Mouse (Mus musculus) lung, adult 2 months (tissue): ENCODE results near the gene Cct6b. TPM values are rescaled to one million over a fixed set of nuclear protein-coding genes. Genes with fewer than 3 reads are reported as not detected.
"Not testable (repeated sequence)": the region's sequence is repeated elsewhere in the genome, so short reads cannot be mapped to it uniquely, and the experiment has no call there.

Source experiments
- DNase-seq: peaks from one replicate; pipeline ENCODE4 v3.0.0; 2022
- H3K4me1 ChIP-seq: fragments of 200-500 bp; 2 replicates; pipeline ENCODE4 v1.6.1; 2011; ENCODE audit warnings: low read length; ENCODE audit not compliant: control insufficient read depth, insufficient read depth
- H3K4me3 ChIP-seq: fragments of 200-500 bp; replicated peaks from 2 replicates; pipeline ENCODE3; 2011; ENCODE audit warnings: low read depth, mild to moderate bottlenecking, control low read depth, low read length; ENCODE audit errors: extremely low read depth
- CTCF ChIP-seq: fragments of 200-500 bp; IDR thresholded peaks from 2 replicates; pipeline ENCODE4 v1.5.1; 2011; ENCODE audit warnings: mild to moderate bottlenecking, low read length, control low read depth; ENCODE audit not compliant: insufficient read depth
- POLR2A ChIP-seq: fragments of 200-500 bp; IDR thresholded peaks from 2 replicates; pipeline ENCODE4 v1.6.1; 2011; ENCODE audit warnings: low read depth, mild to moderate bottlenecking, control low read depth, low read length, borderline replicate concordance; ENCODE audit errors: extremely low read depth
- WGBS: fragments of 180-500 bp; shearing (Covaris S2); methylation state at CpG from one replicate; pipeline ENCODE4 v1.1.7; 2018; 5-methylcytosine and 5-hydroxymethylcytosine counted together
- polyA plus RNA-seq: library from polyadenylated mRNA; depleted of rRNA; stranded (reverse); fragments of >200 nt; gene quantifications from 2 replicates; pipeline ENCODE4 v1.2.3, GENCODE M21; 2012

Gene Cct6b
- polyA plus RNA-seq, 1 experiment: 0.24 TPM

DNA sequence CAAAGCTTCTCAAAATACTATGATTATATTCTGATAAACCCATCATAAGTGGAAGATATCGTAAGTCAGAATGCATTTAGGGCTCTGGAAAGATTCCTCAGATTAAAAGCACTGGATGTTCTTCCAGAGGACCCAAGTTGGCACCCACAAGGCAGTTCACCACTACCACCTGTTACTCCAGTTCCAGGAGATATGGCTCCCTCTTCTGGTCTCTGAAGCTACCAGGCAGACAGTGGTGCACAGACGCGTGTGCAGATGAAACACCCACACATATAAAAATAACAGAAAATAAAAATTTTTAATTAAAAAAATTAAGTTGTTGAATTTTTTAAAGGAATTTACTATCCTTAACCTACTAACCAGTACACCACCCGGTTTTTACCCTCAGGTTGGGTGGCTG is 55.2 kb downstream of the Cct6b start:
- TF ChIP-seq CTCF (no peak), POLR2A (no peak)
- 71% methylated on average over 4 of the region's 4 CpGs for WGBS
- DNase-seq: no peak
- H3K4me1 ChIP-seq: no peaks in the 10 kb centered on the region
- no peak overlapping the region for H3K4me3 ChIP-seq

DNA sequence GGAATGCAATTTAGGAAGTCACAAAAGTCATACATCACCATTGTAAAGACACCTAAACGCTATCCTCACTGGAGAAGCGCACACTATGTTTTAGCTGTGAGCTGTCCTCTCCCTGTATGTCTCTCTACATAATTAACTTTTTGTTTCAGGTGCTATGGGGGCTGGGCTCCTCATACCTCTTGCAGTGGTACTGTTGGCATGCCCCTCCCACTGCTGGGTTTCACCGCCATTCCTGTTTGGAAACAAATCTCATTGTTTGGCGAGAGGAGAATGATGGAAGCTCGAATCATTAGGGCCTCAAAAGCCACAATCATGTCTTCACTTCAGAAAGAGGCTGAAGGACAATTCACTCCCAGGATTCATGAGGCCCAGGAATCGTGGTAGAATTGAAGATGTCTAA is 59.0 kb downstream of the Cct6b start:
- 63% methylated on average over 6 of the region's 6 CpGs for whole genome bisulfite sequencing
- Histone ChIP-seq H3K4me1 (no peaks in the 10 kb centered on the region), H3K4me3 (no peak overlapping the region)
- no peak for TF ChIP-seq POLR2A
- TF ChIP-seq CTCF: no peak
- DNase-seq: no peak

DNA sequence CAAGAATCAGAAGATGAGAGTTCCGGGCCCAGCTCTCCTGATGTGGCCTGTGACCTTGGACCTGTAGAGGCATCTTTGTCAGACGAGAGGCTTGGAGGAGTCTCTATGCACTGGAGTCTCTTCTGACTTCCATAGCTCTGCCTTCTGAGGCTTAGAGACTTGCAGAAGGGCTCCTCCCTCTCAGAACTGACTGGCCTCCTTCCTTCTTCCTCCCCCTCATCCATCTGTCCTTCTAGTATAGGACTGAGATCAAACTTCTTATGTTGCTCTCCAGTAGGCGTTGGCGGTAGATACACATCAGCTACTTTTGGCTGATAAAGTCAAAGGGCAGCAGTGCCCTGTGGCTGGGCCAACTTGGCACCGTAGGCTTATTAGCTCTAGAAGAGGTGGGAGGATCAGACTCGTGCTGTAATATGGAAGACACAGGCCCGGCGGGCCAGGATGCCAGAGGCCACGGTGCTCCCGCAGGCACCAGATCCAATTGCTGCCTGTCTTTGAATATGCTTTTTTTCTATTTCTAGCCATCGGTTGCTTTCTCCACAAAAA is 64.2 kb downstream of the Cct6b start:
- H3K4me3 ChIP-seq: no peak overlapping the region
- DNase-seq: no peak
- TF ChIP-seq POLR2A: no peak
- TF ChIP-seq CTCF: no peak
- H3K4me1 ChIP-seq: no peaks in the 10 kb centered on the region
- WGBS: 76% methylated on average over 11 of the region's 11 CpGs

DNA sequence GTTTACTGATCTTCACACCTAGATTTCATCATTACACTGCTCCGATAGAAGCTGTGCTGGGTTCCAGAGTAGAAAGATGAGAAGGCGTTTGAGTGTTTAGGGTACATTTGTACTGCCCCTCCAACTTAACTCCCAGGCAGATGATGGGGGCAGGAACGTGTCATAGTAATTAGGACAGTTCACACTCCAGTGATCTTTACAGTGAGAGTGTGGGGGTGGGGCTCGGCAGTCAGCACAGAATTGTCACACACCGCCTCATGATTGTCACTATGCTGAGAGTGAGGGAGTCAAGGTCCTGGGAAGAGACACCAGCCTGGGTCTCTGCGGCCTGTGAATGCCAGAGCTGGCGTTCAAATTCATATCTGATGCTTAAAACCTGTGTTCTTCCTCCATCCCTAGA is 68.2 kb downstream of the Cct6b start:
- DNase-seq: no peak
- TF ChIP-seq POLR2A: no peak
- no peak for TF ChIP-seq CTCF
- Histone ChIP-seq H3K4me1 (no peaks in the 10 kb centered on the region), H3K4me3 (no peak overlapping the region)
- WGBS: 65% methylated on average over 7 of the region's 7 CpGs

DNA sequence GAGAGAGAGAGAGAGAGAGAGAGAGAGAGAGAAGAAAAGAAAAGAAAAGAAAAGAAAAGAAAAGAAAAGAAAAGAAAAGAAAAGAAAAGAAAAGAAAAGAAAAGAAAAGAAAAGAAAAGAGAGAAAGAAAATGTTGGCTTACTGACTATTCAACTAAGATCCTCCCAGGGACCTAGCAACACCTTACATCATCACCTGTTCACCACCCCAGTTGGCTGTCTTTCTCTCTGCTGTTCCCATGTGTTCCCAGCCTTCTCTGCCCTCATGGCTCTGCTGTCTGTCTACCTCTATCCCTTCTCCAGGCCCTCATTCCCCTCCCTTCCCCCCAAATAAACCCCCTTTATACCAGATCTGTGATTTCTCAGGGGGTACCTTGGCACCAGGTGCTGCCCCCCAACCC is 69.2 kb downstream of the Cct6b start:
- not testable (repeated sequence) for H3K4me1 ChIP-seq, DNase-seq, H3K4me3 ChIP-seq

DNA sequence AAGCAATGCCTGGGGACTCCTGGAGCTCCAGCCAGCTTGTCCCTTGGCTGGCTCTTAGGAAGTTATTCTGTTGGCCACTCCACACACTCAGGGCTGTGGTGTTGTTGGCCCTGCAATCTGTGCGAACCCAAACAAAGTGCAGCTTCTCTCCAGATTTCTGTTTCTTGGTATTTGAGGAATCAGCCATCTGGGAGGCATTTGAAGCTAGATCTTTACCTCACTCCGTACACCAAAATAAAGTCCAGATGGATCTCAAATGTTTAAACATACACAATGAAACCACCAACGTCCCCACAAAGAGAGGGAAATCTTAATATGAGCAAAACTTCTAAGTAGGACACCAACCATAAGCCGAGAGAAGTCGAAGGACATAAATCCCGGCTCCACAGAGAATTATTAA is 71.5 kb downstream of the Cct6b start:
- 72% methylated on average over 6 of the region's 6 CpGs for WGBS
- H3K4me3 ChIP-seq: no peak overlapping the region
- no peak for TF ChIP-seq CTCF
- TF ChIP-seq POLR2A: no peak
- no peaks in the 10 kb centered on the region for H3K4me1 ChIP-seq
- DNase-seq: no peak

DNA sequence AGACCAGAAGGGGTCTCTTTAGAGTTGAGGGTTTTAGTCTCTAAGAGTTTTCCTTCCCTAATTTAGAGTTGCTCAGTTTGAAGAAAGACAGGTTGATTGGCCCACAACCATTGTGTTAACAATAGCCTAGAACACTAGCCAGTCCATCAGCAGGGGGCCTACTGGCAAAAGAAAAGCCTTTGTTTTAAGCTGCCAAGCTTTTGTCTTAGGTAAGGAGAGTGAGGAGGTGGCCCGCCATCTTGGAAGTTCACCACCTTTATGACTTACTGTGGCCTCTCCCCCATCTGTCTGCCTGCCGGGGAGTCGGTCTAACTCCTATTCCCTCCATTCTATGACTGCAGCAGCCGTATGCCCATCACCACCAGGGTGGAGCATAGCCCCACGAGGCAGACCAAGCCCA is 73.6 kb downstream of the Cct6b start:
- Histone ChIP-seq H3K4me3 (no peak overlapping the region), H3K4me1 (no peaks in the 10 kb centered on the region)
- no peak for TF ChIP-seq POLR2A
- TF ChIP-seq CTCF: no peak
- WGBS: 61% methylated on average over 5 of the region's 5 CpGs
- DNase-seq: no peak

DNA sequence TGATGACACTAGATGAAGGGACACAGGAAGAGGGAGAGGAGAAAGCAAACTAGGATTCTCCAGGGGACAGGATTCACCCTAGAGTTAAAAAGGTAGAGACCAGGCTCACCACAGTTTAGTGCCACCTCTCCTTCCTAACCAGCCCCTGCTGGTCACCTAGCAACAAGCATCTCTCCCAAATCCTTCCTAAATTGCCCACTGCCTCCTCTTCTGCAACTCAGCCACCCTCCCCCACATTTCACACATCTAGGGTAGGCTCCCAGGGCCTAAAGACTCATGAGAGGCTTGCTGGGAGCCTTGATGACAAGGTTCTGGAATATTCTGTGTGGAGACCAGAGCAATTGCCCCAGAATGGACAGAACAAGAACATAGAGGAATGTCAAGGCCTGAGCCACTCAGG is 76.5 kb downstream of the Cct6b start:
- no peaks in the 10 kb centered on the region for H3K4me1 ChIP-seq
- DNase-seq: no peak
- no peak for TF ChIP-seq CTCF
- no peak for TF ChIP-seq POLR2A
- H3K4me3 ChIP-seq: no peak overlapping the region

DNA sequence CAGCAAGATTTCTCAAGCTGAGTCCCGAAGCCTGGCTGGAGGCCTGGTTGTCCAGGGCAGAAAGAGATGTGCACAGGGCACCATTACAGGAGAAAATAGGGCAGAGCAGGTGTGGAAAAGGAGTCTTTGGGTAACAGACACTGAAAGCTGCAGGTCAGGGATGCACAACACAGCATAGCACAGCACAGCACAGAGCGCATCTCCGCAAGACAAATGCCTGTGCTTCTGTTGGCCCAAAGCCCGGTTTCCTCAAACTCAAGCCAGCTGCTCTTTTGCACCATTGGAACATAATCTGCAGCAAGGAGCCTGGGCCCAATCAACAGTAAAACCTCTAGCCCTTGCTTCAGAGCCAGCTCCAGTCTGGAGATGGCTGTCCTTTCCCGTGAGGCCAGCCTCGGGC is 79.4 kb downstream of the Cct6b start:
- Histone ChIP-seq H3K4me1 (no peaks in the 10 kb centered on the region), H3K4me3 (no peak overlapping the region)
- TF ChIP-seq CTCF (no peak), POLR2A (no peak)
- 63% methylated on average over 6 of the region's 6 CpGs for WGBS
- DNase-seq: no peak

DNA sequence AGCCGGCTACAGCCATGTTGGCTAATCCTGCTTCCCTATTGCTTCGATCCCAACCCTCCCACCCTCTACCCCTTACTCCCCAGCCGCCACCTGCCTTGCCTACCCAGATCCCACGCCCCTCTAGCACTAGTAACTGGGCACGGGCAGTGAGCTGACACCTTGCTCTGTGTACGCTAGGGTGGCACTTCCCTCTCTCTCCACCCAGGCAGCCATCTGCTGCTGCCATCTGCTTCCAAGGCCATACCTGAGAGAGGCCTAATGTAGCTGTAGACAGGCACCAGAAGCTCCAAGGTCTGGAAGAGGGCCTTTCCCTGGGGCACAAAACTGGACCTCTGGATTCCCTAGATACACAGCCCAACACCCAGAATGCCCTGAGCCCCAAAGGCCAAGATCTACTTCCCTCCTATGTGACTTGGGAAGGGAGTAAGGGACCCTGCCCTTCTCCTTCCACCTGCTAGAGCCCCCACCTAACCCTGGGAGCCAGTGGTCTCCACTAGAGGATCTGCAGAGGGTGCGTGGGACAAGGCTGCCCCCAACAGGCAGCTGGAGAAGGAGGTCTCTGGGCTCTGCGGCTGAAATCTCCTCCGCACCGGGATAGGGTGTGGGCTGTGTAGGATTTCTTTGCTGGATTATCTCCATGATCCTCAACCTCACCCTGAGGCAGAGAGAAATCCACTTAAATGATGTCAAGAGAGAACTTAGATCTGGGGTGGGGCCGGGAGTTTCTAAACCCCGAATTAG is 80.2 kb downstream of the Cct6b start:
- TF ChIP-seq CTCF (0 out of 2 replicates have a peak, but pooled peaks have one; percentile 8), POLR2A (no peak)
- no peak for DNase-seq
- no peak overlapping the region for H3K4me3 ChIP-seq
- no peaks in the 10 kb centered on the region for H3K4me1 ChIP-seq
- 40% methylated on average over 12 of the region's 12 CpGs for WGBS
